Mouse (Mus musculus) liver, embryonic 11.5 days (tissue): Measurements from ENCODE around the gene Slc25a28. TPM values are rescaled to one million over a fixed set of nuclear protein-coding genes. Genes with fewer than 3 reads are reported as not detected.

ENCODE experiments used
- ATAC-seq: fragments of 200-750 bp; cut with Nextera tagmentation; replicated peaks from 2 replicates; pipeline ENCODE4 v1.8.0; 2017; ENCODE audit warnings: moderate number of reproducible peaks, mild to moderate bottlenecking, moderate TSS enrichment, moderate library complexity; ENCODE audit not compliant: low FRiP score
- DNase-seq: peaks from one replicate; pipeline ENCODE4 v3.0.0-alpha.2; 2017; ENCODE audit warnings: low spot score
- H3K27ac ChIP-seq: fragments of 300-500 bp; sonication (generic); 2 replicates; pipeline ENCODE4 v1.5.1; 2014; ENCODE audit warnings: mild to moderate bottlenecking, low read depth, low read length, control low read depth
- H3K27me3 ChIP-seq: fragments of 300-500 bp; sonication (generic); replicated peaks from 2 replicates; pipeline ENCODE4 v1.6.1; 2014; ENCODE audit warnings: low read length, mixed read lengths; ENCODE audit not compliant: control insufficient read depth, insufficient read depth
- H3K36me3 ChIP-seq: fragments of 300-500 bp; sonication (generic); 2 replicates; pipeline ENCODE4 v1.6.1; 2014; ENCODE audit warnings: mild to moderate bottlenecking, low read length, moderate library complexity, mixed read lengths; ENCODE audit not compliant: control insufficient read depth, insufficient read depth
- H3K4me1 ChIP-seq: fragments of 300-500 bp; sonication (generic); replicated peaks from 2 replicates; pipeline ENCODE4 v1.6.1; 2014; ENCODE audit warnings: low read length, mixed read lengths; ENCODE audit not compliant: control insufficient read depth, insufficient read depth
- H3K4me2 ChIP-seq: fragments of 300-500 bp; sonication (generic); 2 replicates; pipeline ENCODE4 v1.6.1; 2014; ENCODE audit warnings: mild to moderate bottlenecking, control low read depth, moderate library complexity
- H3K4me3 ChIP-seq: fragments of 300-500 bp; sonication (generic); 2 replicates; pipeline ENCODE4 v1.5.1; 2014; ENCODE audit warnings: low read depth, low read length, control low read depth
- H3K9ac ChIP-seq: fragments of 300-500 bp; sonication (generic); 2 replicates; pipeline ENCODE4 v1.6.1; 2014; ENCODE audit warnings: low read depth, low read length, control low read depth
- H3K9me3 ChIP-seq: fragments of 300-500 bp; sonication (generic); 2 replicates; pipeline ENCODE4 v1.6.1; 2016; ENCODE audit warnings: low read length, inconsistent platforms, mixed read lengths; ENCODE audit not compliant: control insufficient read depth
- WGBS: fragments of 180-500 bp; shearing (Covaris S2); extraction: QIAGEN DNeasy Blood & Tissue Kit; methylation state at CpG from one replicate; pipeline ENCODE4 v1.1.7; 2014; 5-methylcytosine and 5-hydroxymethylcytosine counted together
- polyA plus RNA-seq: library from polyadenylated mRNA; unstranded; fragments of >200 nt; fragmentation: Nextera tagmentation; extraction: Ambion mirVana; gene quantifications from 2 replicates; pipeline ENCODE4 v1.2.1, GENCODE M21; 2014

The Slc25a28 gene
- polyA plus RNA-seq, 1 experiment from 2014 or later: 14.0 TPM

- H3K9ac ChIP-seq: peak within 1 kb of the TSS; percentile 70
- peak; percentile 94 for DNase-seq
- WGBS: under 1% methylated on average over 60 of the region's 60 CpGs
Observed at GRCm38 (mm10) chr19:43689419-43690246, 15.0 kb upstream of the Slc25a28 start, which contains the start of gene Entpd7. Gene Entpd7, plus strand, starts transcription at chr19:43689672.

GRCm38 (mm10) chr19:43681541-43681940 lies 6.9 kb upstream of the Slc25a28 start:
- ATAC-seq (no peak), DNase-seq (no peak)
- Histone ChIP-seq H3K4me2 (no peak overlapping the region), H3K4me1 (no peaks in the 10 kb centered on the region; the same call in 1 of the 2 replicates), H3K9ac (no peak overlapping the region), H3K27ac (no peak overlapping the region), H3K9me3 (no peaks in the 10 kb centered on the region), H3K4me3 (no peak overlapping the region), H3K36me3 (no peaks in the 10 kb centered on the region), H3K27me3 (no peaks in the 10 kb centered on the region)
- WGBS: 72% methylated on average over 4 of the region's 4 CpGs

More at GRCm38 (mm10) chr19:43689419-43690246, 15.0 kb upstream of the Slc25a28 start, which contains the start of gene Entpd7:
- Histone ChIP-seq H3K27ac (no peak within 1 kb of the TSS), H3K27me3 (no peaks in the 10 kb centered on the region), H3K4me3 (peak within 1 kb of the TSS; percentile 94), H3K9me3 (no peaks in the 10 kb centered on the region), H3K4me2 (peak within 1 kb of the TSS; percentile 80), H3K36me3 (peaks cover 3% of the 10 kb centered on the region; the same call in 1 of the 2 replicates), H3K4me1 (0 out of 2 replicates have a peak, but pooled peaks cover 3% of the 10 kb centered on the region)
- ATAC-seq: peak; percentile 100

- Histone ChIP-seq H3K27me3 (no peaks in the 10 kb centered on the region), H3K9me3 (no peaks in the 10 kb centered on the region), H3K9ac (no peak overlapping the region), H3K4me3 (no peak overlapping the region), H3K4me2 (0 out of 2 replicates have a peak overlapping the region, but pooled peaks have one; percentile 4), H3K36me3 (no peaks in the 10 kb centered on the region), H3K27ac (no peak overlapping the region; the same call in 1 of the 2 replicates), H3K4me1 (peaks cover 5% of the 10 kb centered on the region; the same call in 1 of the 2 replicates)
- DNase-seq (no peak), ATAC-seq (no peak)
- WGBS: 40% methylated on average over 10 of the region's 10 CpGs
Observed at GRCm38 (mm10) chr19:43679474-43679981, 4.8 kb upstream of the Slc25a28 start.

GRCm38 (mm10) chr19:43678467-43679003 lies 3.9 kb upstream of the Slc25a28 start:
- 69% methylated on average over 8 of the region's 8 CpGs for WGBS
- H3K4me1 ChIP-seq: peaks cover 5% of the 10 kb centered on the region; the same call in 1 of the 2 replicates
- DNase-seq (no peak), ATAC-seq (no peak)
- H3K4me3 ChIP-seq: no peak overlapping the region
- H3K9me3 ChIP-seq: no peaks in the 10 kb centered on the region
- H3K4me2 ChIP-seq: no peak overlapping the region
- no peak overlapping the region for H3K9ac ChIP-seq
- H3K36me3 ChIP-seq: no peaks in the 10 kb centered on the region
- no peak overlapping the region; the same call in 1 of the 2 replicates for H3K27ac ChIP-seq
- H3K27me3 ChIP-seq: no peaks in the 10 kb centered on the region

- H3K9ac ChIP-seq: peak overlapping the region; percentile 85
- peak overlapping the region; percentile 98 for H3K27ac ChIP-seq
- DNase-seq (no peak), ATAC-seq (peak; percentile 9)
- no peaks in the 10 kb centered on the region for H3K9me3 ChIP-seq
- H3K36me3 ChIP-seq: no peaks in the 10 kb centered on the region
- 2% methylated on average over 43 of the region's 43 CpGs for WGBS
- H3K4me1 ChIP-seq: peaks cover 13% of the 10 kb centered on the region
- peak overlapping the region; percentile 83 for H3K4me2 ChIP-seq
- H3K4me3 ChIP-seq: peak overlapping the region; percentile 92
- H3K27me3 ChIP-seq: no peaks in the 10 kb centered on the region
Observed at GRCm38 (mm10) chr19:43675525-43676400, 1.1 kb upstream of the Slc25a28 start.

GRCm38 (mm10) chr19:43674316-43674689 lies 378 bp downstream of the Slc25a28 start:
- Histone ChIP-seq H3K4me1 (peaks cover 13% of the 10 kb centered on the region), H3K27me3 (no peaks in the 10 kb centered on the region), H3K4me3 (peak overlapping the region; percentile 92), H3K4me2 (peak overlapping the region; percentile 72), H3K27ac (peak overlapping the region; percentile 76), H3K9me3 (no peaks in the 10 kb centered on the region), H3K9ac (peak overlapping the region; percentile 91), H3K36me3 (no peaks in the 10 kb centered on the region)
- ATAC-seq: no peak; the same call in 1 of the 2 replicates
- DNase-seq: no peak
- WGBS: under 1% methylated on average over 29 of the region's 29 CpGs

GRCm38 (mm10) chr19:43673513-43674315 lies 967 bp downstream of the Slc25a28 start:
- peak overlapping the region; percentile 91 for H3K9ac ChIP-seq
- DNase-seq (no peak), ATAC-seq (no peak)
- H3K4me2 ChIP-seq: peak overlapping the region; percentile 72
- peak overlapping the region; percentile 76; the same call in 1 of the 2 replicates for H3K27ac ChIP-seq
- H3K36me3 ChIP-seq: no peaks in the 10 kb centered on the region
- H3K4me3 ChIP-seq: peak overlapping the region; percentile 92
- peaks cover 13% of the 10 kb centered on the region for H3K4me1 ChIP-seq
- WGBS: 4% methylated on average over 21 of the region's 21 CpGs
- H3K27me3 ChIP-seq: no peaks in the 10 kb centered on the region
- no peaks in the 10 kb centered on the region for H3K9me3 ChIP-seq
